Mouse (Mus musculus) retina, adult 2 months (tissue): ENCODE measurements around the gene Gm20379.

Experiments
- DNase-seq: peaks from one replicate; pipeline ENCODE4 v3.0.0-alpha.2; 2012; ENCODE audit warnings: low read depth, low spot score

The Gm20379 gene

GRCm38 (mm10) chr13:92332103-92332879 lies 26.5 kb downstream of the Gm20379 start:
- no peak for DNase-seq

GRCm38 (mm10) chr13:92336857-92337256 lies 31.1 kb downstream of the Gm20379 start:
- DNase-seq, result no peak

- DNase-seq, result no peak
Measured at GRCm38 (mm10) chr13:92337773-92338462, 32.1 kb downstream of the Gm20379 start.

- no peak for DNase-seq
Measured at GRCm38 (mm10) chr13:92339787-92340186, 34.0 kb downstream of the Gm20379 start.

- DNase-seq, result no peak
Measured at GRCm38 (mm10) chr13:92344033-92344432, 38.3 kb downstream of the Gm20379 start.

- no peak for DNase-seq
Measured at GRCm38 (mm10) chr13:92346338-92346737, 40.6 kb downstream of the Gm20379 start.

- DNase-seq, result no peak
Measured at GRCm38 (mm10) chr13:92351100-92351499, 45.3 kb downstream of the Gm20379 start.

- DNase-seq, result no peak
Measured at GRCm38 (mm10) chr13:92353956-92354355, 48.2 kb downstream of the Gm20379 start.

- DNase-seq, result peak; percentile 95
Measured at GRCm38 (mm10) chr13:92354456-92355271, 48.9 kb downstream of the Gm20379 start, which contains the start of the genes Dhfr and Msh3. Gene Dhfr, plus strand, starts transcription at chr13:92354726. Gene Msh3, minus strand, starts transcription at chr13:92355003.

GRCm38 (mm10) chr13:92355272-92355643 lies 49.5 kb downstream of the Gm20379 start:
- DNase-seq, result no peak

- no peak for DNase-seq
Measured at GRCm38 (mm10) chr13:92356376-92356775, 50.6 kb downstream of the Gm20379 start.
